In the genomic region with DNA sequence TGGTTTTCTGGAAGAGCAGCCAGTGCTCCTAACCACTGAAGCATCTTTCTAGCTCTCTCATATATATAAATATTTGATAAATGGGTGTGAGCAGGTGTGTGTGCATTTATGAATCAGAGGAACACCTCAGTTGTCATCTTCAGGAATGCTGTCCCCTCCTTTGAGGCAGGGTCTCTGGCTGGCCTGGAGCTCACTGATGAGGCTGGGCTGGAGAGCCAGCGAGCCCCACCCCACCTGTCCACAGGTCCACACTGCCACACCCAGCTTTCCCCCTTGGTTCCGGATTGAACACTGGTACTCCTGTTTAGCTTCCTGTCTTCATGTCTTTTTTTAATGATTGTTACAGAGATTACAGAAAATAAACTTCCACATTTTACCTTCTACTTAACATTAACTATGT, we compare ENCODE assay signal across 26 mouse cellular contexts.
"Had no signal": no experiment of that assay in that cellular context is flagged by ENCODE, and none has a peak within 500 bp of the region (broad histone marks: within the 10 kb centered on the region; RNA-seq: fewer than 3 reads in every experiment).

No protein-coding gene starts in this region.

- ATAC-seq: hindbrain, embryonic 16.5 days; inflammation-experienced regulatory T-cells, adult 6 months; intestine, embryonic 15.5 days; intestine, postnatal 0 days; liver, embryonic 12.5 days had no signal

- H3K27ac ChIP-seq: gastrocnemius, adult 2 months; heart, adult 2 months; heart, embryonic 13.5 days; heart, embryonic 15.5 days; hindbrain, embryonic 10.5 days; hindbrain, embryonic 12.5 days; hindbrain, embryonic 14.5 days; intestine, embryonic 15.5 days; layer of hippocampus, adult 2 months; left cerebral cortex, adult 2 months; limb, embryonic 10.5 days; limb, embryonic 12.5 days; liver, embryonic 12.5 days had no signal

- DNase-seq: gastrocnemius, adult 2 months; gastrocnemius, postnatal 10 days; gastrocnemius, postnatal 25 days; heart, adult 2 months; heart, postnatal 14 days; heart, postnatal 4 days; kidney, adult 18-20 months; kidney, adult 8-10 months; kidney, postnatal 10 days; kidney, postnatal 25 days; kidney, postnatal 4 days; liver had no signal

- H3K4me3 ChIP-seq: heart, adult 2 months; heart, embryonic 13.5 days; heart, embryonic 15.5 days; hindbrain, embryonic 10.5 days; hindbrain, embryonic 12.5 days; intestine, embryonic 15.5 days; layer of hippocampus, adult 2 months; left cerebral cortex, adult 2 months; limb, embryonic 10.5 days; limb, embryonic 12.5 days; liver, embryonic 12.5 days had no signal

- H3K36me3 ChIP-seq: heart, embryonic 13.5 days; heart, embryonic 15.5 days; hindbrain, embryonic 10.5 days; hindbrain, embryonic 12.5 days; intestine, embryonic 15.5 days; limb, embryonic 10.5 days; limb, embryonic 12.5 days; liver, embryonic 12.5 days had no signal
